Mouse (Mus musculus): Measurements from ENCODE around the gene Atp6ap1l. TPM values are rescaled to one million over a fixed set of nuclear protein-coding genes. Genes with fewer than 3 reads are reported as not detected.
"Not testable (repeated sequence)": the region's sequence is repeated elsewhere in the genome, so short reads cannot be mapped to it uniquely, and the experiment has no call there.

Gene Atp6ap1l
- polyA plus RNA-seq, 1 experiment from 2014 or later, result not detected

- peaks cover 14% of the 10 kb centered on the region for H3K36me3 ChIP-seq (ENCODE audit: insufficient read depth, low read length)
- H3K9ac ChIP-seq (replicated peaks; ENCODE audit: low read depth), result no peak overlapping the region
- no peak overlapping the region for H3K27ac ChIP-seq (ENCODE audit: low read length)
- H3K9me3 ChIP-seq (ENCODE audit: low read length), result no peaks in the 10 kb centered on the region
- H3K4me3 ChIP-seq (ENCODE audit: low read depth, low read length), result no peak overlapping the region
- ATAC-seq, result no peak
- no peak for DNase-seq (ENCODE audit: low spot score)
- no peaks in the 10 kb centered on the region for H3K27me3 ChIP-seq (replicated peaks; ENCODE audit: insufficient read depth, low read length)
- 63% methylated on average over 5 of the region's 5 CpGs for WGBS
- H3K4me1 ChIP-seq (ENCODE audit: insufficient read depth, low read depth, low read length), result no peaks in the 10 kb centered on the region
- TF ChIP-seq CTCF (IDR thresholded peaks at IDR 0.05) (no peak), EP300 (IDR thresholded peaks at IDR 0.05) (no peak)
- no peak overlapping the region for H3K4me2 ChIP-seq (replicated peaks; ENCODE audit: low read depth, low read length)
Observed at GRCm38 (mm10) chr13:90926938-90927633, 21.9 kb upstream of the Atp6ap1l start.

- Histone ChIP-seq H3K4me3 (ENCODE audit: low read depth, low read length) (no peak overlapping the region), H3K4me1 (ENCODE audit: insufficient read depth, low read depth, low read length) (no peaks in the 10 kb centered on the region), H3K27me3 (replicated peaks; ENCODE audit: insufficient read depth, low read length) (no peaks in the 10 kb centered on the region), H3K9me3 (ENCODE audit: low read length) (no peaks in the 10 kb centered on the region), H3K27ac (ENCODE audit: low read length) (no peak overlapping the region), H3K4me2 (replicated peaks; ENCODE audit: low read depth, low read length) (no peak overlapping the region), H3K36me3 (ENCODE audit: insufficient read depth, low read length) (peaks cover 14% of the 10 kb centered on the region), H3K9ac (replicated peaks; ENCODE audit: low read depth) (no peak overlapping the region)
- 73% methylated on average over 7 of the region's 7 CpGs for WGBS
- DNase-seq (ENCODE audit: low spot score) (no peak), ATAC-seq (no peak)
- TF ChIP-seq CTCF (IDR thresholded peaks at IDR 0.05) (no peak), EP300 (IDR thresholded peaks at IDR 0.05) (no peak)
Observed at GRCm38 (mm10) chr13:90926125-90926765, 21.1 kb upstream of the Atp6ap1l start.

GRCm38 (mm10) chr13:90925191-90925590 lies 20.0 kb upstream of the Atp6ap1l start:
- Histone ChIP-seq H3K4me1 (ENCODE audit: insufficient read depth, low read depth, low read length) (no peaks in the 10 kb centered on the region), H3K4me2 (replicated peaks; ENCODE audit: low read depth, low read length) (no peak overlapping the region), H3K36me3 (ENCODE audit: insufficient read depth, low read length) (peaks cover 14% of the 10 kb centered on the region), H3K9ac (replicated peaks; ENCODE audit: low read depth) (no peak overlapping the region), H3K27me3 (replicated peaks; ENCODE audit: insufficient read depth, low read length) (no peaks in the 10 kb centered on the region), H3K27ac (ENCODE audit: low read length) (no peak overlapping the region), H3K4me3 (ENCODE audit: low read depth, low read length) (no peak overlapping the region), H3K9me3 (ENCODE audit: low read length) (no peaks in the 10 kb centered on the region)
- TF ChIP-seq CTCF (IDR thresholded peaks at IDR 0.05), result no peak
- TF ChIP-seq EP300 (IDR thresholded peaks at IDR 0.05), result no peak
- DNase-seq (ENCODE audit: low spot score) (no peak), ATAC-seq (no peak)
- WGBS, result 82% methylated on average over 5 of the region's 5 CpGs

- Histone ChIP-seq H3K4me2 (replicated peaks; ENCODE audit: low read depth, low read length) (peak overlapping the region; percentile 61), H3K36me3 (ENCODE audit: insufficient read depth, low read length) (peaks cover 14% of the 10 kb centered on the region), H3K9me3 (ENCODE audit: low read length) (no peaks in the 10 kb centered on the region), H3K4me3 (ENCODE audit: low read depth, low read length) (peak overlapping the region; percentile 90), H3K9ac (replicated peaks; ENCODE audit: low read depth) (peak overlapping the region; percentile 98), H3K27ac (ENCODE audit: low read length) (no peak overlapping the region), H3K27me3 (replicated peaks; ENCODE audit: insufficient read depth, low read length) (no peaks in the 10 kb centered on the region), H3K4me1 (ENCODE audit: insufficient read depth, low read depth, low read length) (no peaks in the 10 kb centered on the region)
- TF ChIP-seq CTCF (IDR thresholded peaks at IDR 0.05), result no peak
- TF ChIP-seq EP300 (IDR thresholded peaks at IDR 0.05), result no peak
- DNase-seq (ENCODE audit: low spot score) (no peak), ATAC-seq (no peak)
- WGBS, result 40% methylated on average over 9 of the region's 9 CpGs
Observed at GRCm38 (mm10) chr13:90924072-90924471, 18.9 kb upstream of the Atp6ap1l start.

- H3K27me3 ChIP-seq (replicated peaks; ENCODE audit: insufficient read depth, low read length); ATAC-seq; H3K9me3 ChIP-seq (ENCODE audit: low read length); H3K4me1 ChIP-seq (ENCODE audit: insufficient read depth, low read depth, low read length): not testable (repeated sequence)
- H3K9ac ChIP-seq (replicated peaks; ENCODE audit: low read depth), result peak overlapping the region; percentile 98
- WGBS, result under 1% methylated on average over 13 of the region's 13 CpGs
- H3K36me3 ChIP-seq (ENCODE audit: insufficient read depth, low read length), result peaks cover 14% of the 10 kb centered on the region
- H3K4me3 ChIP-seq (ENCODE audit: low read depth, low read length), result peak overlapping the region; percentile 90
- peak overlapping the region; percentile 82; the same call in 1 of the 2 replicates for H3K27ac ChIP-seq (ENCODE audit: low read length)
- DNase-seq (ENCODE audit: low spot score), result peak; percentile 18
- peak overlapping the region; percentile 61 for H3K4me2 ChIP-seq (replicated peaks; ENCODE audit: low read depth, low read length)
Observed at GRCm38 (mm10) chr13:90923617-90924016, 18.5 kb upstream of the Atp6ap1l start.

GRCm38 (mm10) chr13:90922751-90923612 lies 17.8 kb upstream of the Atp6ap1l start, which contains the start of gene Rps23:
TSS of gene Rps23 (plus strand) at chr13:90922958.
- no peaks in the 10 kb centered on the region for H3K27me3 ChIP-seq (replicated peaks; ENCODE audit: insufficient read depth, low read length)
- under 1% methylated on average over 57 of the region's 57 CpGs for WGBS
- no peaks in the 10 kb centered on the region for H3K4me1 ChIP-seq (ENCODE audit: insufficient read depth, low read depth, low read length)
- peaks cover 14% of the 10 kb centered on the region for H3K36me3 ChIP-seq (ENCODE audit: insufficient read depth, low read length)
- peak within 1 kb of the TSS; percentile 61 for H3K4me2 ChIP-seq (replicated peaks; ENCODE audit: low read depth, low read length)
- H3K4me3 ChIP-seq (ENCODE audit: low read depth, low read length), result peak within 1 kb of the TSS; percentile 90
- H3K9me3 ChIP-seq (ENCODE audit: low read length), result no peaks in the 10 kb centered on the region
- H3K27ac ChIP-seq (ENCODE audit: low read length), result peak within 1 kb of the TSS; percentile 82
- DNase-seq (ENCODE audit: low spot score) (peak; percentile 97), ATAC-seq (peak; percentile 99)
- peak within 1 kb of the TSS; percentile 98 for H3K9ac ChIP-seq (replicated peaks; ENCODE audit: low read depth)
- TF ChIP-seq CTCF (IDR thresholded peaks at IDR 0.05), result no peak; the same call in 1 of the 2 replicates
- TF ChIP-seq EP300 (IDR thresholded peaks at IDR 0.05), result peak; percentile 90

Data from lung, postnatal 0 days (tissue).